Mouse (Mus musculus): ENCODE measurements around the gene Vmn1r62. TPM values are rescaled to one million over a fixed set of nuclear protein-coding genes. Genes with fewer than 3 reads are reported as not detected.
"Not testable (repeated sequence)": the region's sequence is repeated elsewhere in the genome, so short reads cannot be mapped to it uniquely, and the experiment has no call there.

Gene Vmn1r62
- not detected in 2 replicates for polyA plus RNA-seq (2016; fragmentation: Nextera tagmentation; extraction: Ambion mirVana)

GRCm38 (mm10) chr7:5673331-5673730, at the start of gene Vmn1r62:
Gene Vmn1r62 (plus strand): TSS chr7:5673631.
- not testable (repeated sequence) for ATAC-seq (ENCODE audit: insufficient number of reproducible peaks, insufficient read depth, low FRiP score, low TSS enrichment, low read depth); H3K9me3 ChIP-seq; H3K27ac ChIP-seq; H3K9ac ChIP-seq (replicated peaks); H3K36me3 ChIP-seq; H3K4me3 ChIP-seq (replicated peaks); H3K27me3 ChIP-seq; H3K4me1 ChIP-seq (replicated peaks); H3K4me2 ChIP-seq
- no CpG with 5 or more reads among the region's 1 CpGs for WGBS

Other genes with a start within 250 kb of the Vmn1r62 start
- not detected in 2 replicates for gene Vmn1r59, start 216.9 kb upstream of the Vmn1r62 start, polyA plus RNA-seq (2016; fragmentation: Nextera tagmentation; extraction: Ambion mirVana)
- not detected in 2 replicates for gene Vmn2r28, start 179.7 kb upstream of the Vmn1r62 start, polyA plus RNA-seq (2016; fragmentation: Nextera tagmentation; extraction: Ambion mirVana)
- not detected in 2 replicates for gene Vmn1r60, start 126.3 kb upstream of the Vmn1r62 start, polyA plus RNA-seq (2016; fragmentation: Nextera tagmentation; extraction: Ambion mirVana)
- not detected in 2 replicates for gene Vmn1r61, start 60.3 kb upstream of the Vmn1r62 start, polyA plus RNA-seq (2016; fragmentation: Nextera tagmentation; extraction: Ambion mirVana)
- not detected in 2 replicates for gene Vmn1r63, start 131.8 kb downstream of the Vmn1r62 start, polyA plus RNA-seq (2016; fragmentation: Nextera tagmentation; extraction: Ambion mirVana)
- not detected in 2 replicates for gene Vmn1r64, start 210.9 kb downstream of the Vmn1r62 start, polyA plus RNA-seq (2016; fragmentation: Nextera tagmentation; extraction: Ambion mirVana)